Mouse (Mus musculus): ENCODE data around the gene Trpm6. TPM values are rescaled to one million over a fixed set of nuclear protein-coding genes. Genes with fewer than 3 reads are reported as not detected.
"Not testable (repeated sequence)": the region's sequence is repeated elsewhere in the genome, so short reads cannot be mapped to it uniquely, and the experiment has no call there.

Gene Trpm6
- polyA plus RNA-seq (2014; fragmentation: Nextera tagmentation; extraction: Ambion mirVana): 0.11 and 0.15 TPM in 2 replicates

GRCm38 (mm10) chr19:18749598-18750339 lies at the start of gene Trpm6:
TSS of gene Trpm6 (plus strand) at chr19:18749983.
- Histone ChIP-seq H3K27ac (ENCODE audit: low read depth) (no peak within 1 kb of the TSS), H3K36me3 (ENCODE audit: control insufficient read depth, insufficient read depth, low read length) (no peaks in the 10 kb centered on the region), H3K4me2 (ENCODE audit: low read length) (peak within 1 kb of the TSS; percentile 76), H3K27me3 (replicated peaks; ENCODE audit: control insufficient read depth, insufficient read depth, low read length) (0 out of 2 replicates have a peak, but pooled peaks cover 7% of the 10 kb centered on the region), H3K4me3 (ENCODE audit: low read depth, low read length) (peak within 1 kb of the TSS; percentile 40), H3K9me3 (ENCODE audit: control insufficient read depth, low read length) (no peaks in the 10 kb centered on the region), H3K9ac (ENCODE audit: low read length) (0 out of 2 replicates have a peak within 1 kb of the TSS, but pooled peaks have one; percentile 16), H3K4me1 (replicated peaks; ENCODE audit: control insufficient read depth, insufficient read depth, low read length) (no peaks in the 10 kb centered on the region; the same call in 1 of the 2 replicates)
- ATAC-seq (replicated peaks; ENCODE audit: low FRiP score, low TSS enrichment, low read depth): peak; percentile 43; the same call in 1 of the 2 replicates
- WGBS: 6% methylated on average over 41 of the region's 41 CpGs
- peak; percentile 64 for DNase-seq (ENCODE audit: low spot score)

GRCm38 (mm10) chr19:18708101-18708500 lies 41.7 kb upstream of the Trpm6 start:
- ATAC-seq (replicated peaks; ENCODE audit: low FRiP score, low TSS enrichment, low read depth) (no peak), DNase-seq (ENCODE audit: low spot score) (no peak)
- no peak overlapping the region for H3K4me3 ChIP-seq (ENCODE audit: low read depth, low read length)
- H3K36me3 ChIP-seq (ENCODE audit: control insufficient read depth, insufficient read depth, low read length): no peaks in the 10 kb centered on the region
- H3K4me2 ChIP-seq (ENCODE audit: low read length): no peak overlapping the region
- H3K9ac ChIP-seq (ENCODE audit: low read length): no peak overlapping the region
- H3K27me3 ChIP-seq (replicated peaks; ENCODE audit: control insufficient read depth, insufficient read depth, low read length): no peaks in the 10 kb centered on the region
- no peak overlapping the region for H3K27ac ChIP-seq (ENCODE audit: low read depth)
- H3K4me1 ChIP-seq (replicated peaks; ENCODE audit: control insufficient read depth, insufficient read depth, low read length): peaks cover 4% of the 10 kb centered on the region; the same call in 1 of the 2 replicates
- H3K9me3 ChIP-seq (ENCODE audit: control insufficient read depth, low read length): no peaks in the 10 kb centered on the region

GRCm38 (mm10) chr19:18710903-18711302 lies 38.9 kb upstream of the Trpm6 start:
- no peak for DNase-seq (ENCODE audit: low spot score)
- Histone ChIP-seq H3K9me3 (ENCODE audit: control insufficient read depth, low read length) (no peaks in the 10 kb centered on the region), H3K4me2 (ENCODE audit: low read length) (no peak overlapping the region), H3K27me3 (replicated peaks; ENCODE audit: control insufficient read depth, insufficient read depth, low read length) (no peaks in the 10 kb centered on the region), H3K4me3 (ENCODE audit: low read depth, low read length) (no peak overlapping the region), H3K9ac (ENCODE audit: low read length) (no peak overlapping the region), H3K27ac (ENCODE audit: low read depth) (no peak overlapping the region), H3K36me3 (ENCODE audit: control insufficient read depth, insufficient read depth, low read length) (no peaks in the 10 kb centered on the region), H3K4me1 (replicated peaks; ENCODE audit: control insufficient read depth, insufficient read depth, low read length) (peaks cover 15% of the 10 kb centered on the region)
- ATAC-seq (replicated peaks; ENCODE audit: low FRiP score, low TSS enrichment, low read depth): no peak
- 82% methylated on average over 6 of the region's 6 CpGs for WGBS

GRCm38 (mm10) chr19:18711589-18711988 lies 38.2 kb upstream of the Trpm6 start:
- no peaks in the 10 kb centered on the region for H3K36me3 ChIP-seq (ENCODE audit: control insufficient read depth, insufficient read depth, low read length)
- DNase-seq (ENCODE audit: low spot score) (no peak), ATAC-seq (replicated peaks; ENCODE audit: low FRiP score, low TSS enrichment, low read depth) (no peak)
- no peaks in the 10 kb centered on the region for H3K27me3 ChIP-seq (replicated peaks; ENCODE audit: control insufficient read depth, insufficient read depth, low read length)
- WGBS: 89% methylated on average over 9 of the region's 9 CpGs
- H3K4me1 ChIP-seq (replicated peaks; ENCODE audit: control insufficient read depth, insufficient read depth, low read length): peaks cover 15% of the 10 kb centered on the region
- no peak overlapping the region for H3K4me2 ChIP-seq (ENCODE audit: low read length)
- no peak overlapping the region for H3K9ac ChIP-seq (ENCODE audit: low read length)
- H3K9me3 ChIP-seq (ENCODE audit: control insufficient read depth, low read length): no peaks in the 10 kb centered on the region
- no peak overlapping the region for H3K27ac ChIP-seq (ENCODE audit: low read depth)
- H3K4me3 ChIP-seq (ENCODE audit: low read depth, low read length): no peak overlapping the region

- Histone ChIP-seq H3K36me3 (ENCODE audit: control insufficient read depth, insufficient read depth, low read length) (peaks cover 2% of the 10 kb centered on the region), H3K9me3 (ENCODE audit: control insufficient read depth, low read length) (no peaks in the 10 kb centered on the region), H3K27ac (ENCODE audit: low read depth) (peak overlapping the region; percentile 95), H3K9ac (ENCODE audit: low read length) (peak overlapping the region; percentile 75), H3K4me2 (ENCODE audit: low read length) (peak overlapping the region; percentile 59), H3K4me1 (replicated peaks; ENCODE audit: control insufficient read depth, insufficient read depth, low read length) (peaks cover 15% of the 10 kb centered on the region), H3K27me3 (replicated peaks; ENCODE audit: control insufficient read depth, insufficient read depth, low read length) (no peaks in the 10 kb centered on the region), H3K4me3 (ENCODE audit: low read depth, low read length) (peak overlapping the region; percentile 90)
- WGBS: 54% methylated on average over 16 of the region's 16 CpGs
- no peak for DNase-seq (ENCODE audit: low spot score)
- ATAC-seq (replicated peaks; ENCODE audit: low FRiP score, low TSS enrichment, low read depth): no peak
Observed at GRCm38 (mm10) chr19:18712153-18712865, 37.5 kb upstream of the Trpm6 start.

GRCm38 (mm10) chr19:18712866-18713300 lies 36.9 kb upstream of the Trpm6 start, which contains the start of gene D030056L22Rik:
TSS of gene D030056L22Rik (plus strand) at chr19:18713193.
- peak; percentile 96 for DNase-seq (ENCODE audit: low spot score)
- under 1% methylated on average over 42 of the region's 49 CpGs for WGBS
- ATAC-seq (replicated peaks; ENCODE audit: low FRiP score, low TSS enrichment, low read depth): peak; percentile 97
- Histone ChIP-seq H3K27me3 (replicated peaks; ENCODE audit: control insufficient read depth, insufficient read depth, low read length) (no peaks in the 10 kb centered on the region), H3K36me3 (ENCODE audit: control insufficient read depth, insufficient read depth, low read length) (peaks cover 8% of the 10 kb centered on the region), H3K4me3 (ENCODE audit: low read depth, low read length) (peak within 1 kb of the TSS; percentile 90), H3K9me3 (ENCODE audit: control insufficient read depth, low read length) (no peaks in the 10 kb centered on the region), H3K4me2 (ENCODE audit: low read length) (peak within 1 kb of the TSS; percentile 82), H3K27ac (ENCODE audit: low read depth) (peak within 1 kb of the TSS; percentile 95), H3K4me1 (replicated peaks; ENCODE audit: control insufficient read depth, insufficient read depth, low read length) (peaks cover 15% of the 10 kb centered on the region), H3K9ac (ENCODE audit: low read length) (peak within 1 kb of the TSS; percentile 75)

- not testable (repeated sequence) for H3K9me3 ChIP-seq (ENCODE audit: control insufficient read depth, low read length); H3K27me3 ChIP-seq (replicated peaks; ENCODE audit: control insufficient read depth, insufficient read depth, low read length)
- peak; percentile 74 for DNase-seq (ENCODE audit: low spot score)
- peak; percentile 76 for ATAC-seq (replicated peaks; ENCODE audit: low FRiP score, low TSS enrichment, low read depth)
- H3K27ac ChIP-seq (ENCODE audit: low read depth): peak overlapping the region; percentile 95
- H3K4me3 ChIP-seq (ENCODE audit: low read depth, low read length): peak overlapping the region; percentile 90
- H3K36me3 ChIP-seq (ENCODE audit: control insufficient read depth, insufficient read depth, low read length): peaks cover 12% of the 10 kb centered on the region
- WGBS: 0% methylated on average over 23 of the region's 46 CpGs
- H3K4me1 ChIP-seq (replicated peaks; ENCODE audit: control insufficient read depth, insufficient read depth, low read length): peaks cover 15% of the 10 kb centered on the region
- H3K4me2 ChIP-seq (ENCODE audit: low read length): peak overlapping the region; percentile 82
- peak overlapping the region; percentile 75 for H3K9ac ChIP-seq (ENCODE audit: low read length)
Observed at GRCm38 (mm10) chr19:18713357-18713756, 36.4 kb upstream of the Trpm6 start.

GRCm38 (mm10) chr19:18716374-18716773 lies 33.4 kb upstream of the Trpm6 start:
- H3K9me3 ChIP-seq (ENCODE audit: control insufficient read depth, low read length): no peaks in the 10 kb centered on the region
- peak; percentile 76 for DNase-seq (ENCODE audit: low spot score)
- no peak overlapping the region for H3K4me2 ChIP-seq (ENCODE audit: low read length)
- peaks cover 19% of the 10 kb centered on the region for H3K36me3 ChIP-seq (ENCODE audit: control insufficient read depth, insufficient read depth, low read length)
- no peaks in the 10 kb centered on the region for H3K27me3 ChIP-seq (replicated peaks; ENCODE audit: control insufficient read depth, insufficient read depth, low read length)
- no peak overlapping the region for H3K27ac ChIP-seq (ENCODE audit: low read depth)
- WGBS: 38% methylated on average over 1 of the region's 1 CpGs
- no peak overlapping the region for H3K9ac ChIP-seq (ENCODE audit: low read length)
- ATAC-seq (replicated peaks; ENCODE audit: low FRiP score, low TSS enrichment, low read depth): no peak
- H3K4me1 ChIP-seq (replicated peaks; ENCODE audit: control insufficient read depth, insufficient read depth, low read length): peaks cover 15% of the 10 kb centered on the region
- no peak overlapping the region for H3K4me3 ChIP-seq (ENCODE audit: low read depth, low read length)

Measured in intestine, embryonic 14.5 days (tissue).